Mouse (Mus musculus): ENCODE results near the gene Sez6l2. TPM values are rescaled to one million over a fixed set of nuclear protein-coding genes. Genes with fewer than 3 reads are reported as not detected.
"Not testable (repeated sequence)": the region's sequence is repeated elsewhere in the genome, so short reads cannot be mapped to it uniquely, and the experiment has no call there.

Sez6l2 gene
- 2.9 and 3.7 TPM in 2 replicates for polyA plus RNA-seq (2012; rRNA removed)

GRCm38 (mm10) chr7:126949793-126950646, at the start of gene Sez6l2:
TSS of gene Sez6l2 (plus strand) at chr7:126950563.
- DNase-seq = peak; percentile 93
- H3K27ac ChIP-seq (ENCODE audit: control insufficient read depth, insufficient read depth, low read length) = no peak within 1 kb of the TSS
- no peaks in the 10 kb centered on the region for H3K36me3 ChIP-seq (ENCODE audit: control insufficient read depth, insufficient read depth, low read length)
- no peak for TF ChIP-seq CTCF (IDR thresholded peaks at IDR 0.05; ENCODE audit: borderline replicate concordance, control insufficient read depth, extremely low read depth, insufficient read depth, low read length, poor library complexity)
- no peak for TF ChIP-seq POLR2A (IDR thresholded peaks at IDR 0.05; ENCODE audit: control insufficient read depth, extremely low read depth, insufficient read depth, low read length, poor library complexity)
- peaks cover 11% of the 10 kb centered on the region for H3K4me1 ChIP-seq (replicated peaks; ENCODE audit: control insufficient read depth, insufficient read depth, low read length)
- peak within 1 kb of the TSS; percentile 2 for H3K4me3 ChIP-seq (ENCODE audit: control insufficient read depth, insufficient read depth, low read length)
- WGBS = 3% methylated on average over 42 of the region's 42 CpGs
- H3K27me3 ChIP-seq (ENCODE audit: control insufficient read depth, insufficient read depth, low read length) = peaks cover 2% of the 10 kb centered on the region; the same call in 1 of the 2 replicates

DNA sequence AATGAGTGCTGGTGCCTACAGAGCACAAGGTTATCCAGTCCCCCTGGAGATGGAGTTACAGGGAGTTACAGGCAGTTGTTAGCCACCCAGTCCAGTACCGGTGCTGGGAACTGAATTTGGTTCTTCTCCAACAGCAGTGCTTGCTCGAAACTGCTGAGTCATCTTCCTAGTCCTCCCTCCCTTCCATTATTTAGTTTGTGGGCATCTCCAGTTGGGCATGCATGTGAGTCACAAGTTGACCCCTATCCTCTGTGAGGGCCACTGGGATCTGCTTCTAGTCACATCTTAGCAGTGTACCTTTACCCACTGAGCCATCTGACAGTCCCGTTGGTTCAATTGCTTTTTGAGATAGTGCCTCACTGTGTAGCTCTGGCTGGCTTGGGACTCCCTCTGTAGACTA, 44.8 kb upstream of the Sez6l2 start:
- H3K27ac ChIP-seq (ENCODE audit: control insufficient read depth, insufficient read depth, low read length) = no peak overlapping the region
- H3K4me3 ChIP-seq (ENCODE audit: control insufficient read depth, insufficient read depth, low read length) = no peak overlapping the region

GRCm38 (mm10) chr7:126914844-126915243, 35.5 kb upstream of the Sez6l2 start:
- no peak for TF ChIP-seq CTCF (IDR thresholded peaks at IDR 0.05; ENCODE audit: borderline replicate concordance, control insufficient read depth, extremely low read depth, insufficient read depth, low read length, poor library complexity)
- TF ChIP-seq POLR2A (IDR thresholded peaks at IDR 0.05; ENCODE audit: control insufficient read depth, extremely low read depth, insufficient read depth, low read length, poor library complexity) = no peak
- 85% methylated on average over 3 of the region's 3 CpGs for WGBS
- H3K27ac ChIP-seq (ENCODE audit: control insufficient read depth, insufficient read depth, low read length) = no peak overlapping the region

More for the DNA sequence above, 44.8 kb upstream of the Sez6l2 start:
- Histone ChIP-seq H3K4me1 (replicated peaks; ENCODE audit: control insufficient read depth, insufficient read depth, low read length) (no peaks in the 10 kb centered on the region), H3K36me3 (ENCODE audit: control insufficient read depth, insufficient read depth, low read length) (no peaks in the 10 kb centered on the region), H3K27me3 (ENCODE audit: control insufficient read depth, insufficient read depth, low read length) (no peaks in the 10 kb centered on the region)
- WGBS = 51% methylated on average over 3 of the region's 3 CpGs
- TF ChIP-seq CTCF (IDR thresholded peaks at IDR 0.05; ENCODE audit: borderline replicate concordance, control insufficient read depth, extremely low read depth, insufficient read depth, low read length, poor library complexity) (no peak), POLR2A (IDR thresholded peaks at IDR 0.05; ENCODE audit: control insufficient read depth, extremely low read depth, insufficient read depth, low read length, poor library complexity) (no peak)
- no peak for DNase-seq

DNA sequence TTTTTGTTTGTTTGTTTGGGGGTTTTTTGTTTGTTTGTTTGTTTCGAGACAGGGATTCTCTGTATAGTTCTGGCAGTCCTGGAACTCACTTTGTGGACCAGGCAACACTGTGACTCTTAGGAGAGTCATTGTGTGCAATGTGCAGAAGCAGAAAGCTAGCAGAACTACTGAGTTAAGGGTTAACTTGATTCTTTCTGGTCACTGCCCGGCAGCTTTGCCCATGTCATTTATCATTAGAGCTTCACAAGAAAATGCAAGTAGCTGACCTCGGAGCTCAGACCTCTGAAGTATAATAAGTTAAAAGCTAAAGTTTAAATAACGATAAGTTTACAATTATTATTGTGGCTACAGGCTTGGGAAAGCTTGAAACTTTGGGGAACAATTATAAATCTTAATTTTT, 32.0 kb upstream of the Sez6l2 start:
- WGBS = 61% methylated on average over 4 of the region's 4 CpGs
- H3K27me3 ChIP-seq (ENCODE audit: control insufficient read depth, insufficient read depth, low read length); H3K36me3 ChIP-seq (ENCODE audit: control insufficient read depth, insufficient read depth, low read length); H3K27ac ChIP-seq (ENCODE audit: control insufficient read depth, insufficient read depth, low read length); H3K4me3 ChIP-seq (ENCODE audit: control insufficient read depth, insufficient read depth, low read length); DNase-seq; H3K4me1 ChIP-seq (replicated peaks; ENCODE audit: control insufficient read depth, insufficient read depth, low read length): not testable (repeated sequence)

More at GRCm38 (mm10) chr7:126914844-126915243, 35.5 kb upstream of the Sez6l2 start:
- H3K4me3 ChIP-seq (ENCODE audit: control insufficient read depth, insufficient read depth, low read length) = no peak overlapping the region
- no peaks in the 10 kb centered on the region for H3K27me3 ChIP-seq (ENCODE audit: control insufficient read depth, insufficient read depth, low read length)
- no peaks in the 10 kb centered on the region for H3K36me3 ChIP-seq (ENCODE audit: control insufficient read depth, insufficient read depth, low read length)
- no peak for DNase-seq
- no peaks in the 10 kb centered on the region for H3K4me1 ChIP-seq (replicated peaks; ENCODE audit: control insufficient read depth, insufficient read depth, low read length)

DNA sequence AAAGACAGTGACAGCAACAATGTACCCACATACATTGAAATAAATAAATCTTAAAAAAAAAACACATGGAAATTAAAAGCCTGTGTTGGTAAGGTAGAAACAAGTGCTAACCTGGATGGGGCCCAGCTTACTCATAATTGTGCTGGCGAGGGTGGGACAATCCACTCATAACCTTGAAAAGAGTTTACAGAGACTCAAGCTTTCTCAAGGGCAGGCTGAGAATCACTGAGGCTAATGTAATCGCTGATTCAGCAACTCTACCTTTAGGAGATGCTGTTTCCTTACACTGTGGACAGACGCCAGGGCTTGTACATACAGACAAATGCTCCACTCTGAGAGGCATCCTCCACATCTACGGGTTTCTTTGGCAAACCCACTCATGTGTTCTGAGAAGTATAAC, 30.4 kb upstream of the Sez6l2 start:
- DNase-seq = no peak
- Histone ChIP-seq H3K4me3 (ENCODE audit: control insufficient read depth, insufficient read depth, low read length) (no peak overlapping the region), H3K27ac (ENCODE audit: control insufficient read depth, insufficient read depth, low read length) (no peak overlapping the region), H3K4me1 (replicated peaks; ENCODE audit: control insufficient read depth, insufficient read depth, low read length) (0 out of 2 replicates have a peak, but pooled peaks cover 2% of the 10 kb centered on the region), H3K27me3 (ENCODE audit: control insufficient read depth, insufficient read depth, low read length) (no peaks in the 10 kb centered on the region), H3K36me3 (ENCODE audit: control insufficient read depth, insufficient read depth, low read length) (no peaks in the 10 kb centered on the region)
- TF ChIP-seq CTCF (IDR thresholded peaks at IDR 0.05; ENCODE audit: borderline replicate concordance, control insufficient read depth, extremely low read depth, insufficient read depth, low read length, poor library complexity) = no peak
- no peak for TF ChIP-seq POLR2A (IDR thresholded peaks at IDR 0.05; ENCODE audit: control insufficient read depth, extremely low read depth, insufficient read depth, low read length, poor library complexity)
- WGBS = 92% methylated on average over 4 of the region's 4 CpGs

- TF ChIP-seq CTCF (IDR thresholded peaks at IDR 0.05; ENCODE audit: borderline replicate concordance, control insufficient read depth, extremely low read depth, insufficient read depth, low read length, poor library complexity) (no peak), POLR2A (IDR thresholded peaks at IDR 0.05; ENCODE audit: control insufficient read depth, extremely low read depth, insufficient read depth, low read length, poor library complexity) (no peak)
- DNase-seq = no peak
- H3K27me3 ChIP-seq (ENCODE audit: control insufficient read depth, insufficient read depth, low read length) = no peaks in the 10 kb centered on the region
- H3K4me3 ChIP-seq (ENCODE audit: control insufficient read depth, insufficient read depth, low read length) = no peak overlapping the region
- 89% methylated on average over 2 of the region's 2 CpGs for WGBS
- H3K36me3 ChIP-seq (ENCODE audit: control insufficient read depth, insufficient read depth, low read length) = no peaks in the 10 kb centered on the region
- peaks cover 2% of the 10 kb centered on the region; the same call in 1 of the 2 replicates for H3K4me1 ChIP-seq (replicated peaks; ENCODE audit: control insufficient read depth, insufficient read depth, low read length)
- no peak overlapping the region for H3K27ac ChIP-seq (ENCODE audit: control insufficient read depth, insufficient read depth, low read length)
Measured at GRCm38 (mm10) chr7:126921563-126921962, 28.8 kb upstream of the Sez6l2 start.
